Mouse (Mus musculus): ENCODE results near the gene Crlf1.

GRCm38 (mm10) chr8:70489576-70489975, 3.4 kb upstream of the Crlf1 start:
- TF ChIP-seq CTCF (conservative IDR thresholded peaks at IDR 0.05; ENCODE audit: low read length) (no peak), POU5F1 (IDR thresholded peaks at IDR 0.05; ENCODE audit: borderline replicate concordance, low read length) (no peak)

Measured in E14TG2a.4 (cell line).